Mouse (Mus musculus) MEL (cell line): ENCODE measurements at regions not wholly inside any gene's neighbourhood (a gene's known extent, or its start where the extent isn't known, plus 50 kb on each side); places are given as distances from the start of the nearest gene placed in this dataset.

Source experiments
- DNase-seq: peaks from one replicate; pipeline ENCODE4 v3.0.0; 2011; ENCODE audit warnings: low read depth, low spot score
- H3K27ac ChIP-seq: 2 replicates; pipeline ENCODE4 v1.5.1; 2012; ENCODE audit warnings: low read depth, mild to moderate bottlenecking, control low read depth, low read length, moderate library complexity; ENCODE audit not compliant: control insufficient read depth
- H3K27me3 ChIP-seq, 2 experiments: fragments of 150-350 bp in 1 of 2; sonication (generic) in 1 of 2; 2 replicates each; pipeline ENCODE4 v1.6.1; 2012; ENCODE audit warnings: low read length in 2 of 2, mild to moderate bottlenecking in 2 of 2, improper control_type of control experiment in 1 of 2, moderate library complexity in 1 of 2; ENCODE audit not compliant: insufficient read depth in 2 of 2, control insufficient read depth in 1 of 2
- H3K36me3 ChIP-seq, 2 experiments: 2 replicates each; pipeline ENCODE4 v1.6.1; 2012 to 2014; ENCODE audit warnings: low read length in 2 of 2, improper control_type of control experiment in 1 of 2, inconsistent platforms in 1 of 2, mild to moderate bottlenecking in 1 of 2; ENCODE audit not compliant: insufficient read depth in 2 of 2, control insufficient read depth in 1 of 2
- H3K4me1 ChIP-seq, 2 experiments: fragments of 150-350 bp in 1 of 2; sonication (generic) in 1 of 2; 2 replicates each; pipeline ENCODE4 v1.6.1; 2012; ENCODE audit warnings: low read length in 2 of 2, improper control_type of control experiment in 1 of 2, mild to moderate bottlenecking in 1 of 2; ENCODE audit not compliant: insufficient read depth in 2 of 2, control insufficient read depth in 1 of 2
- H3K4me3 ChIP-seq, 2 experiments: fragments of 150-350 bp in 1 of 2; sonication (generic) in 1 of 2; 2 replicates each; pipeline ENCODE4 v1.5.1; 2012; ENCODE audit warnings: low read depth in 2 of 2, low read length in 2 of 2, mild to moderate bottlenecking in 2 of 2, moderate library complexity in 2 of 2, control low read depth in 1 of 2, improper control_type of control experiment in 1 of 2; ENCODE audit not compliant: control insufficient read depth in 1 of 2, insufficient read depth in 1 of 2
- H3K79me2 ChIP-seq: 2 replicates; pipeline ENCODE4 v1.6.1; 2012; ENCODE audit warnings: mild to moderate bottlenecking, low read length, moderate library complexity; ENCODE audit not compliant: control insufficient read depth, poor library complexity, insufficient read depth
- H3K9ac ChIP-seq: 2 replicates; pipeline ENCODE4 v1.6.1; 2012; ENCODE audit warnings: low read depth, mild to moderate bottlenecking, control low read depth, low read length, moderate library complexity; ENCODE audit not compliant: control insufficient read depth, poor library complexity, severe bottlenecking
- H3K9me3 ChIP-seq: fragments of 150-350 bp; sonication (generic); replicated peaks from 2 replicates; pipeline ENCODE4 v1.6.1; 2012; ENCODE audit warnings: mild to moderate bottlenecking, low read length, improper control_type of control experiment, moderate library complexity; ENCODE audit not compliant: insufficient read depth
- BHLHE40 ChIP-seq: IDR thresholded peaks from 2 replicates; pipeline ENCODE4 v1.6.1; 2012; ENCODE audit warnings: low read depth, mild to moderate bottlenecking, inconsistent platforms, low read length, improper control_type of control experiment, borderline replicate concordance
- CHD1 ChIP-seq: IDR thresholded peaks from 2 replicates; pipeline ENCODE4 v1.6.1; 2012; ENCODE audit warnings: low read depth, mild to moderate bottlenecking, inconsistent platforms, low read length, improper control_type of control experiment
- CHD2 ChIP-seq: IDR thresholded peaks from 2 replicates; pipeline ENCODE4 v1.6.1; 2011; ENCODE audit warnings: low read length, improper control_type of control experiment
- E2F4 ChIP-seq: IDR thresholded peaks from 2 replicates; pipeline ENCODE4 v1.6.1; 2011; ENCODE audit warnings: low read depth, low read length, improper control_type of control experiment, borderline replicate concordance
- ETS1 ChIP-seq: IDR thresholded peaks from 2 replicates; pipeline ENCODE4 v1.6.1; 2012; ENCODE audit warnings: low read depth, mild to moderate bottlenecking, inconsistent platforms, low read length, improper control_type of control experiment, moderate library complexity
- GABPA ChIP-seq: IDR thresholded peaks from 2 replicates; pipeline ENCODE4 v1.6.1; 2012; ENCODE audit warnings: low read depth, mild to moderate bottlenecking, inconsistent platforms, low read length, improper control_type of control experiment, moderate library complexity
- GATA1 ChIP-seq: IDR thresholded peaks from 2 replicates; pipeline ENCODE4 v1.6.1; 2011; ENCODE audit warnings: low read depth, low read length, improper control_type of control experiment
- HCFC1 ChIP-seq: IDR thresholded peaks from 2 replicates; pipeline ENCODE4 v1.6.1; 2012; ENCODE audit warnings: low read depth, mild to moderate bottlenecking, inconsistent platforms, low read length, improper control_type of control experiment, moderate library complexity
- KAT2A ChIP-seq: conservative IDR thresholded peaks from 2 replicates; pipeline ENCODE4 v1.6.1; 2012; ENCODE audit warnings: low read depth, low read length, improper control_type of control experiment, inconsistent platforms
- MAX ChIP-seq: IDR thresholded peaks from 2 replicates; pipeline ENCODE4 v1.6.1; 2011; ENCODE audit warnings: low read length, improper control_type of control experiment
- MEF2A ChIP-seq: IDR thresholded peaks from 2 replicates; pipeline ENCODE4 v1.6.1; 2014; ENCODE audit warnings: low read depth, mild to moderate bottlenecking, inconsistent platforms, low read length, improper control_type of control experiment; ENCODE audit not compliant: poor library complexity, insufficient replicate concordance, severe bottlenecking; ENCODE audit errors: extremely low read depth
- MXI1 ChIP-seq: IDR thresholded peaks from 2 replicates; pipeline ENCODE4 v1.6.1; 2011; ENCODE audit warnings: mild to moderate bottlenecking, low read depth, low read length, improper control_type of control experiment
- MYC ChIP-seq: IDR thresholded peaks from 2 replicates; pipeline ENCODE4 v1.6.1; 2011; ENCODE audit warnings: low read depth, mild to moderate bottlenecking, low read length, improper control_type of control experiment, moderate library complexity
- NELFE ChIP-seq: IDR thresholded peaks from 2 replicates; pipeline ENCODE4 v1.6.1; 2011; ENCODE audit warnings: low read depth, low read length, improper control_type of control experiment
- NRF1 ChIP-seq: IDR thresholded peaks from 2 replicates; pipeline ENCODE4 v1.6.1; 2014; ENCODE audit warnings: low read depth, mild to moderate bottlenecking, inconsistent platforms, low read length, improper control_type of control experiment, moderate library complexity; ENCODE audit not compliant: poor library complexity, insufficient read depth, severe bottlenecking
- POLR2A ChIP-seq, 2 experiments: IDR thresholded peaks; 2 replicates each; pipeline ENCODE4 v1.6.1; 2011 to 2012; ENCODE audit warnings: low read length in 2 of 2, mild to moderate bottlenecking in 2 of 2, control low read depth in 1 of 2, improper control_type of control experiment in 1 of 2, low read depth in 1 of 2, moderate library complexity in 1 of 2; ENCODE audit not compliant: control insufficient read depth in 1 of 2, insufficient read depth in 1 of 2, poor library complexity in 1 of 2
- RAD21 ChIP-seq: IDR thresholded peaks from 2 replicates; pipeline ENCODE4 v1.6.1; 2011; ENCODE audit warnings: mild to moderate bottlenecking, low read depth, low read length, improper control_type of control experiment
- TBP ChIP-seq: IDR thresholded peaks from 2 replicates; pipeline ENCODE4 v1.8.0; 2011; ENCODE audit warnings: low read depth, low read length, improper control_type of control experiment
- TCF12 ChIP-seq: IDR thresholded peaks from 2 replicates; pipeline ENCODE4 v1.6.1; 2014; ENCODE audit warnings: low read depth, mild to moderate bottlenecking, inconsistent platforms, low read length, improper control_type of control experiment, moderate library complexity
- UBTF ChIP-seq: IDR thresholded peaks from 2 replicates; pipeline ENCODE4 v1.6.1; 2012; ENCODE audit warnings: low read depth, mild to moderate bottlenecking, inconsistent platforms, low read length, improper control_type of control experiment, moderate library complexity, borderline replicate concordance; ENCODE audit not compliant: insufficient read depth
- USF1 ChIP-seq: IDR thresholded peaks from 2 replicates; pipeline ENCODE4 v1.6.1; 2014; ENCODE audit warnings: low read depth, mild to moderate bottlenecking, inconsistent platforms, low read length, improper control_type of control experiment, moderate library complexity

DNA sequence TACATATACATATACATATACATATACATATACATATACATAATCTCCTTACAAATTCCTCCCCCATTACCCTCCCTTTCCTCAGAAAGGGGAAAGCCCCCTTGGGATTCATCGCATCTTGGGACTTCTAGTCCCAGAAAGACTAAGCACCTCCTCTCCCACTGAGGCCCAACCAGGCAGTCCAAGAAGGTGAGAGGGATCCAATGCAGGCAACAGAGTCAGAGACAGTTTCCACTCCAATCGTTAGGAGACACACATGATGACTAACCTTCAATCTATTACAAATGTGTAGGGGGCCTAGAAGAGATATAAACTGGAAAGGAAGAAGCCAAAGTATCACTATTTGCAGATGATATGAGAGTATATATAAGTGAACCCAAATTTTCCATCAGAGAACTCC, 323.3 kb downstream of the Mat2b start:
- H3K4me1 ChIP-seq, result no peaks in the 10 kb centered on the region
- H3K9me3 ChIP-seq, result no peaks in the 10 kb centered on the region

GRCm38 (mm10) chr11:40366573-40366972, 328.4 kb downstream of the Mat2b start:
- no peaks in the 10 kb centered on the region for H3K9me3 ChIP-seq
- H3K4me1 ChIP-seq, result no peaks in the 10 kb centered on the region
- no peaks in the 10 kb centered on the region for H3K27me3 ChIP-seq
- H3K79me2 ChIP-seq, result no peaks in the 10 kb centered on the region
- no peak for TF ChIP-seq NELFE
- no peak for TF ChIP-seq CHD2
- H3K36me3 ChIP-seq, result no peaks in the 10 kb centered on the region
- H3K27ac ChIP-seq, result no peak overlapping the region
- no peak overlapping the region for H3K4me3 ChIP-seq
- DNase-seq, result no peak
- no peak overlapping the region for H3K9ac ChIP-seq

More for the DNA sequence above, 323.3 kb downstream of the Mat2b start:
- no peak overlapping the region for H3K4me3 ChIP-seq
- no peak for TF ChIP-seq MYC
- TF ChIP-seq NELFE, result no peak
- TF ChIP-seq RAD21, result no peak
- no peak for TF ChIP-seq HCFC1
- TF ChIP-seq CHD1, result no peak
- TF ChIP-seq MAX, result no peak
- no peak for TF ChIP-seq TCF12
- no peak for TF ChIP-seq E2F4
- TF ChIP-seq POLR2A (IDR thresholded peaks at IDR 0.05; ENCODE audit: control insufficient read depth in 1 of 2, insufficient read depth in 1 of 2, low read depth in 1 of 2, low read length in 2 of 2, poor library complexity in 1 of 2), result no peak
- no peak for TF ChIP-seq BHLHE40
- TF ChIP-seq, all 39 proteins: peak for 0
- Histone ChIP-seq H3K9ac (no peak overlapping the region), H3K27me3 (no peaks in the 10 kb centered on the region), H3K27ac (no peak overlapping the region), H3K36me3 (no peaks in the 10 kb centered on the region), H3K79me2 (no peaks in the 10 kb centered on the region)
- DNase-seq, result no peak

GRCm38 (mm10) chr11:40362530-40363185, 332.3 kb downstream of the Mat2b start:
- no peaks in the 10 kb centered on the region for H3K36me3 ChIP-seq
- no peak for DNase-seq
- no peaks in the 10 kb centered on the region for H3K79me2 ChIP-seq
- H3K9ac ChIP-seq, result no peak overlapping the region
- H3K27ac ChIP-seq, result no peak overlapping the region
- no peak overlapping the region for H3K4me3 ChIP-seq
- TF ChIP-seq MAX (no peak), USF1 (no peak), TBP (no peak), ETS1 (no peak), CHD1 (no peak), POLR2A (IDR thresholded peaks at IDR 0.05; ENCODE audit: control insufficient read depth in 1 of 2, insufficient read depth in 1 of 2, low read depth in 1 of 2, low read length in 2 of 2, poor library complexity in 1 of 2) (no peak), GATA1 (no peak), MEF2A (no peak), KAT2A (no peak), RAD21 (no peak), NRF1 (no peak), UBTF (no peak), MXI1 (no peak), GABPA (no peak)
- no peaks in the 10 kb centered on the region for H3K27me3 ChIP-seq
- H3K4me1 ChIP-seq, result no peaks in the 10 kb centered on the region
- no peaks in the 10 kb centered on the region for H3K9me3 ChIP-seq
